Mouse (Mus musculus): Measurements from ENCODE around the gene E2f2. TPM values are rescaled to one million over a fixed set of nuclear protein-coding genes. Genes with fewer than 3 reads are reported as not detected.

E2f2 gene
- total and polyA plus RNA-seq, 2 experiments from 2014 or later: 1.2 to 1.4 TPM

DNA sequence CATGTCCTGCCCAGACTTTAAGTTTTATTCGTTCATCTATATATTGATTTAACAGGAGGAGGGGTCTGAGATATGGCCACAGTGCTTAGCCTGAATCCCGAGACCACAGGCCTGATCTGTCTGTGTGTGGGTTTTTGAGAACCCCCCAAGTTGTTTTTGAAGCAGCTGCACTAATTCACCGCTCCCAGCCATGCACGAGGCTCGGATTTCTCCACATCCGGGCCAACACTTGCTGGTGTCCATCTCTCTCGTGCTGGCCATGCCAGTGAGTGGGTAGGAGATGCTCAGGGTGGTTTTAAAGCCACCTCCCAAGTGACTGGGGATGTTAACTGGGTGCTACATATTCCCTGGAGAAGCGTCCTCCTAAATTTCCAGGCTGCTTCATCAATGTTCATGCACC, 7.2 kb upstream of the E2f2 start:
- H3K4me1 ChIP-seq (ENCODE audit: insufficient read depth): no peaks in the 10 kb centered on the region
- no peak for TF ChIP-seq CTCF (IDR thresholded peaks at IDR 0.05; ENCODE audit: low read depth)
- H3K27ac ChIP-seq (ENCODE audit: low read depth, low read length): no peak overlapping the region
- no peak overlapping the region for H3K4me3 ChIP-seq (ENCODE audit: low read depth, low read length)
- no peaks in the 10 kb centered on the region for H3K9me3 ChIP-seq (ENCODE audit: low read length)
- no peak overlapping the region for H3K4me2 ChIP-seq (ENCODE audit: low read depth)
- no peak for DNase-seq
- WGBS: 82% methylated on average over 8 of the region's 8 CpGs
- H3K36me3 ChIP-seq (ENCODE audit: insufficient read depth): no peaks in the 10 kb centered on the region
- no peak for ATAC-seq
- no peak overlapping the region for H3K9ac ChIP-seq
- no peaks in the 10 kb centered on the region for H3K27me3 ChIP-seq (ENCODE audit: insufficient read depth, low read length)

DNA sequence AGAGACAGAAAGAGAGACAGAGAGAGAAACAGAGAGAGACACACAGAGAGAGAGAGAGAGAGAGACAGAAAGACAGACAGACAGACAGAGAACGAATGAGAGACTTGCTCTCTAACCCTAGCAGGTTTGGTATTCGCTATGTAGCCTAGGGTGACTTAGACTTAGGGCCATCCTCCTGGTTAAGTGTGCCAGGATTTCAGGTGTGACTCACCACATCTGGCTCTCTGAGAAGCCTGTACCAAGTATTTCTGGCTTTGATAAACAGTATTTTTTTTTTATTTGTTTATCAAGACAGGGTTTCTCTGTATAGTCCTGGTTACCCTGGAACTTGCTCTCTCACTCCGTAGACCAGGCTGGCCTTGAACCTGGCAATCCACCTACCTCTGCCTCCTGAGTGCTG, 4.5 kb upstream of the E2f2 start:
- Histone ChIP-seq H3K27me3 (ENCODE audit: insufficient read depth, low read length) (no peaks in the 10 kb centered on the region), H3K9ac (no peak overlapping the region), H3K36me3 (ENCODE audit: insufficient read depth) (no peaks in the 10 kb centered on the region), H3K4me1 (ENCODE audit: insufficient read depth) (no peaks in the 10 kb centered on the region), H3K4me2 (ENCODE audit: low read depth) (no peak overlapping the region), H3K4me3 (ENCODE audit: low read depth, low read length) (no peak overlapping the region), H3K9me3 (ENCODE audit: low read length) (no peaks in the 10 kb centered on the region), H3K27ac (ENCODE audit: low read depth, low read length) (no peak overlapping the region)
- no peak for DNase-seq
- ATAC-seq: no peak
- 83% methylated on average over 3 of the region's 3 CpGs for WGBS
- TF ChIP-seq CTCF (IDR thresholded peaks at IDR 0.05; ENCODE audit: low read depth): no peak

DNA sequence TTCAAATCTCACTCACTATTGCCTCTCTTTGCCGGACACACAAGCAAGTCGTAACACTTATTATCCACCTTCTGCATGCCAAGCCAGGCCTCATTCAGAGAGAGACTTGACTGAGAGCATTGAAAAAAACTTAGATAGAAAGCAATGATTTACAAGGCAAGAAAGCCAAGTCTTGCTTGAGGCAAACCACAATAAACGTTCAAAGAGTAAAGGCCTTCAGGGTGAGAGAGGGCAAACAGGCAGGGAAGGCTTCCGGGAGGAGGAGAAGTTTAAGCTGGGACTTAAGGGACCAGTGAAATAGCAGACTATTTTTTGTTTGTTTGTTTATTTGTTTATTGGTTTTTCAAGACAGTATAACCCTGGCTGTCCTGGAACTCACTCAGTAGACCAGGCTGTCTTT, 1.8 kb upstream of the E2f2 start:
- no peak overlapping the region for H3K9ac ChIP-seq
- DNase-seq: no peak
- no peak for ATAC-seq
- no peaks in the 10 kb centered on the region for H3K36me3 ChIP-seq (ENCODE audit: insufficient read depth)
- no peak overlapping the region for H3K27ac ChIP-seq (ENCODE audit: low read depth, low read length)
- no peaks in the 10 kb centered on the region for H3K9me3 ChIP-seq (ENCODE audit: low read length)
- H3K4me1 ChIP-seq (ENCODE audit: insufficient read depth): no peaks in the 10 kb centered on the region
- TF ChIP-seq CTCF (IDR thresholded peaks at IDR 0.05; ENCODE audit: low read depth): no peak
- WGBS: 89% methylated on average over 4 of the region's 4 CpGs
- no peak overlapping the region for H3K4me2 ChIP-seq (ENCODE audit: low read depth)
- H3K4me3 ChIP-seq (ENCODE audit: low read depth, low read length): no peak overlapping the region
- H3K27me3 ChIP-seq (ENCODE audit: insufficient read depth, low read length): no peaks in the 10 kb centered on the region

DNA sequence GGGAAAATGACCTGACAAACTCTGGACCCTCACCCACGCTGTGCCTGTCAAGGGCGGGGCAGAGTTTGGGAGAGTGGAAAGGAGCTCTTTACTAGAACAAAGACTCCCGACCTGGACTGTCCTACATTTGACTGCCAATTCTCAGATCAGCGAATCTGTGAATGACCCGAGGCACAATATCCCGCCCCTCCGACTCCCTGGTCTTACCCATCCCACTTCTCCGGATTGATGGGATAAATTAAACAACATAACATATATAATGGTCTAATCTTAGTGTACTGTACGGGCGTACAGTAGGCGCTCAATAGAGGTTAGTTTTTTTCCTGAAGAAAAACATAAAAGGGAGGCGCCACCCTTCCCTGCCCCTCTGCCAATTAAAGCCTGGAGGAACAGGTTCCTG, 739 bp upstream of the E2f2 start:
- peak overlapping the region; percentile 51 for H3K9ac ChIP-seq
- H3K4me1 ChIP-seq (ENCODE audit: insufficient read depth): no peaks in the 10 kb centered on the region
- H3K27me3 ChIP-seq (ENCODE audit: insufficient read depth, low read length): no peaks in the 10 kb centered on the region
- H3K27ac ChIP-seq (ENCODE audit: low read depth, low read length): no peak overlapping the region
- DNase-seq (no peak), ATAC-seq (no peak)
- peak overlapping the region; percentile 54 for H3K4me3 ChIP-seq (ENCODE audit: low read depth, low read length)
- 13% methylated on average over 12 of the region's 12 CpGs for WGBS
- peak overlapping the region; percentile 100 for H3K4me2 ChIP-seq (ENCODE audit: low read depth)
- TF ChIP-seq CTCF (IDR thresholded peaks at IDR 0.05; ENCODE audit: low read depth): no peak
- no peaks in the 10 kb centered on the region for H3K9me3 ChIP-seq (ENCODE audit: low read length)
- no peaks in the 10 kb centered on the region for H3K36me3 ChIP-seq (ENCODE audit: insufficient read depth)

DNA sequence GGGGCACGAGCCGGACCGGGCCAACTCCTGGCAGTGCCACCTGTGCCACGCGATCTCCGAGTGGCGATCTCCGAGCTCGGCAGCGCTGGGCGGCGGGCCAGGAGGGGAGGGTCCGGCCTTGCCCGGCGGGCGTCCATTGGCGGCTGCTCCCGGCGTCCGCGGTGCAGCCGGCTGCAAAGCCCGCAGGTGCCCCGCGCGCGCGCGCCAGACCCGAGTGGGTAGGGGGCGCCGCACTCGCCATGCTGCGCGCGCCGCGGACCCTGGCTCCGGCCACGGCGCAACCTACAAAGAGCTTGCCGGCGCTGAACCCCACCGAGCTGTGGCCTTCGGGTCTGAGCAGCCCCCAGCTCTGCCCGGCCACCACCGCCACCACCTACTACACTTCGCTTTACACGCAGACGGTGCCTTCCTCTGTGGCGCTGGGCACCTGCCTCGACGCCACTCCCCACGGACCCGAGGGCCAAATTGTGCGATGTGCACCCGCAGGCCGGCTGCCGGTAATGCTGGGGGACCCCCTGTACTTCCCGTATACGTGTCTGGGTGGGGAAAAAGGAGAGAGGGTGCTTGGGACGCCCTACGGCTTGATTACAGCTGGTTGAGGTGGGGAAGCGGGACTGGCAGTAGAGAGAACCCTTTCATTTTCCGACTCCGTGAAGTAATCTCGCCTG, 482 bp downstream of the E2f2 start:
- Histone ChIP-seq H3K9ac (0 out of 2 replicates have a peak overlapping the region, but pooled peaks have one; percentile 22), H3K4me2 (ENCODE audit: low read depth) (peak overlapping the region; percentile 100), H3K4me1 (ENCODE audit: insufficient read depth) (no peaks in the 10 kb centered on the region), H3K9me3 (ENCODE audit: low read length) (no peaks in the 10 kb centered on the region), H3K4me3 (ENCODE audit: low read depth, low read length) (peak overlapping the region; percentile 54), H3K27me3 (ENCODE audit: insufficient read depth, low read length) (no peaks in the 10 kb centered on the region), H3K36me3 (ENCODE audit: insufficient read depth) (no peaks in the 10 kb centered on the region), H3K27ac (ENCODE audit: low read depth, low read length) (no peak overlapping the region)
- TF ChIP-seq CTCF (IDR thresholded peaks at IDR 0.05; ENCODE audit: low read depth): no peak
- DNase-seq (peak; percentile 41), ATAC-seq (no peak; the same call in 1 of the 2 replicates)
- WGBS: under 1% methylated on average over 66 of the region's 67 CpGs

DNA sequence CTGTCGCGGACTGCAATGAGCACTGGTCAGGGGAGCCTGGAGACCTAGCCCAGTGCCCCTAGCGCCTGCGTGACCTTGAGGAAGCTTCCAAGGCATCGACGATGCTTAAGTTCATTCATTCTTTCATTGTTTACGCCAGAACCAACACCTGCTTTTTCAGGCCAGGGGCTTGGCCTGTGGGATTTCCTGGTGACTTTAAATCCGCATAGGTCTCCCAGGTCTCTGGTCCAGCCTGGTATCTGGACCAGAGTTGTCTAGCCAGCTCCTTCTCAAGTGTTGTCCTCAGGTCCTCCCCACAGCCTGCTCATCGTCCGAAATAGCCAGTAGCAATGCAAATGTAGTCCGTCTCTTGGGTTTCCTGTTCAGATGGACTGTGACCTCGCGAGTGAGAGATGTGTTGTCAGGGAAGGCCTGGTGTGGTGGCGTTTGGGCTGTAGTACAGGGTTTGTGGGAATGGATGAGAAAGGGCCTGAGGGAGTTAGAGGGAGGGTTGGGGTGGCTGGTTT, 1.1 kb downstream of the E2f2 start:
- no peaks in the 10 kb centered on the region for H3K9me3 ChIP-seq (ENCODE audit: low read length)
- H3K9ac ChIP-seq: 0 out of 2 replicates have a peak overlapping the region, but pooled peaks have one; percentile 22
- 2% methylated on average over 14 of the region's 14 CpGs for WGBS
- ATAC-seq (no peak), DNase-seq (no peak)
- peak overlapping the region; percentile 100 for H3K4me2 ChIP-seq (ENCODE audit: low read depth)
- no peaks in the 10 kb centered on the region for H3K27me3 ChIP-seq (ENCODE audit: insufficient read depth, low read length)
- no peaks in the 10 kb centered on the region for H3K36me3 ChIP-seq (ENCODE audit: insufficient read depth)
- no peaks in the 10 kb centered on the region for H3K4me1 ChIP-seq (ENCODE audit: insufficient read depth)
- no peak overlapping the region for H3K27ac ChIP-seq (ENCODE audit: low read depth, low read length)
- no peak for TF ChIP-seq CTCF (IDR thresholded peaks at IDR 0.05; ENCODE audit: low read depth)
- peak overlapping the region; percentile 54 for H3K4me3 ChIP-seq (ENCODE audit: low read depth, low read length)
